Mouse (Mus musculus) cerebellum, postnatal 25 days (tissue): ENCODE measurements around the gene Zer1.
"Not testable (repeated sequence)": the region's sequence is repeated elsewhere in the genome, so short reads cannot be mapped to it uniquely, and the experiment has no call there.

Experiments
- DNase-seq, 2 experiments: peaks; one replicate each; pipeline ENCODE4 v3.0.0; 2021; ENCODE audit warnings: mixed read lengths in 2 of 2

Gene Zer1

GRCm38 (mm10) chr2:30124472-30125274 is at the start of gene Zer1:
Gene Zer1, minus strand, starts transcription at chr2:30124585.
- peak; percentile 96 to 98 for DNase-seq

- DNase-seq = peak in 1 of 2 experiments; percentile 48
Observed at GRCm38 (mm10) chr2:30173541-30174240, 49.3 kb upstream of the Zer1 start.

- no peak for DNase-seq
Observed at GRCm38 (mm10) chr2:30171997-30172382, 47.6 kb upstream of the Zer1 start.

- peak; percentile 95 to 96 for DNase-seq
Observed at GRCm38 (mm10) chr2:30171371-30171996, 47.1 kb upstream of the Zer1 start, which contains the start of gene Endog. Gene Endog, plus strand, starts transcription at chr2:30171493.

GRCm38 (mm10) chr2:30166677-30167076 is 42.3 kb upstream of the Zer1 start:
- no peak for DNase-seq

GRCm38 (mm10) chr2:30164340-30164932 is 40.1 kb upstream of the Zer1 start:
- no peak for DNase-seq

GRCm38 (mm10) chr2:30161809-30162208 is 37.4 kb upstream of the Zer1 start:
- peak in 1 of 2 experiments; percentile 69 for DNase-seq

GRCm38 (mm10) chr2:30159871-30160270 is 35.5 kb upstream of the Zer1 start:
- not testable (repeated sequence) for DNase-seq

GRCm38 (mm10) chr2:30152616-30153015 is 28.2 kb upstream of the Zer1 start:
- no peak for DNase-seq

GRCm38 (mm10) chr2:30151840-30152239 is 27.5 kb upstream of the Zer1 start:
- no peak for DNase-seq

GRCm38 (mm10) chr2:30147466-30147865 is 23.1 kb upstream of the Zer1 start:
- no peak for DNase-seq

- no peak for DNase-seq
Observed at GRCm38 (mm10) chr2:30144436-30144835, 20.1 kb upstream of the Zer1 start.

- DNase-seq = peak; percentile 83 to 87
Observed at GRCm38 (mm10) chr2:30140021-30140420, 15.6 kb upstream of the Zer1 start.

GRCm38 (mm10) chr2:30136458-30136857 is 12.1 kb upstream of the Zer1 start:
- DNase-seq = no peak

- DNase-seq = no peak
Observed at GRCm38 (mm10) chr2:30134928-30135620, 10.7 kb upstream of the Zer1 start.

- DNase-seq = no peak
Observed at GRCm38 (mm10) chr2:30134378-30134711, 10.0 kb upstream of the Zer1 start.

GRCm38 (mm10) chr2:30133613-30134377 is 9.4 kb upstream of the Zer1 start, which contains the start of gene Tbc1d13:
Gene Tbc1d13, plus strand, starts transcription at chr2:30133746.
- DNase-seq = peak; percentile 98

- no peak for DNase-seq
Observed at GRCm38 (mm10) chr2:30132801-30133612, 8.6 kb upstream of the Zer1 start.

- DNase-seq = not testable (repeated sequence)
Observed at GRCm38 (mm10) chr2:30131240-30131639, 6.9 kb upstream of the Zer1 start.

GRCm38 (mm10) chr2:30130156-30130555 is 5.8 kb upstream of the Zer1 start:
- DNase-seq = no peak

GRCm38 (mm10) chr2:30128789-30129188 is 4.4 kb upstream of the Zer1 start:
- peak in 1 of 2 experiments; percentile 57 for DNase-seq
